Mouse (Mus musculus): ENCODE results near the gene Mcfd2. TPM values are rescaled to one million over a fixed set of nuclear protein-coding genes. Genes with fewer than 3 reads are reported as not detected.

The Mcfd2 gene
- polyA plus RNA-seq, 1 experiment from 2014 or later = 148 TPM

DNA sequence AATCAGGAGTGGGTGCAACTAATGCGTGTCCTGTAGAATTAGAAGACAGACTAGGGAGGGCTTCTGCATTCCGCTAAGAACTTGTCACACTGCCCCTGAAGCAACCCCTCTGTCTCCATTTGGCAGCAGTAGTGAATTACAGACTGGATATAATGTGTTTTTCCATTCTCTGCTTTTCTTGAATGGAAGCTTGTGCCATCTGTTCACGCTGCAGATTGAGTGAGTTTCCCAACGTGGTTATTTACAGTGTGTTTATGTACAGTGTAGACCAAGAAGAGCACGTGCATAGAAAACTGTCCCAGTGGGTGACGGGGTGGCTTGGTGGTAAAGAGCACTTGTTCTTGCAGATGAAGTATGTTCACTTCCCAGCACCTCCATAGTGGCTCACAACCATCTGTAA is 3.7 kb upstream of the Mcfd2 start:
- Histone ChIP-seq H3K36me3 (replicated peaks; ENCODE audit: insufficient read depth, low read length) (no peaks in the 10 kb centered on the region), H3K4me2 (ENCODE audit: low read depth, low read length) (no peak overlapping the region), H3K27me3 (ENCODE audit: insufficient read depth, low read length) (no peaks in the 10 kb centered on the region), H3K9ac (replicated peaks) (no peak overlapping the region), H3K9me3 (ENCODE audit: low read length) (no peaks in the 10 kb centered on the region), H3K4me1 (ENCODE audit: insufficient read depth) (peaks cover 5% of the 10 kb centered on the region; the same call in 1 of the 2 replicates), H3K27ac (ENCODE audit: low read depth) (no peak overlapping the region), H3K4me3 (ENCODE audit: low read depth, low read length) (no peak overlapping the region)
- 69% methylated on average over 6 of the region's 6 CpGs for WGBS (ENCODE audit: insufficient replicate concordance)
- TF ChIP-seq EP300 (IDR thresholded peaks at IDR 0.05; ENCODE audit: low read depth) (no peak), CTCF (IDR thresholded peaks at IDR 0.05; ENCODE audit: low read depth) (no peak)
- DNase-seq = no peak
- no peak for ATAC-seq

DNA sequence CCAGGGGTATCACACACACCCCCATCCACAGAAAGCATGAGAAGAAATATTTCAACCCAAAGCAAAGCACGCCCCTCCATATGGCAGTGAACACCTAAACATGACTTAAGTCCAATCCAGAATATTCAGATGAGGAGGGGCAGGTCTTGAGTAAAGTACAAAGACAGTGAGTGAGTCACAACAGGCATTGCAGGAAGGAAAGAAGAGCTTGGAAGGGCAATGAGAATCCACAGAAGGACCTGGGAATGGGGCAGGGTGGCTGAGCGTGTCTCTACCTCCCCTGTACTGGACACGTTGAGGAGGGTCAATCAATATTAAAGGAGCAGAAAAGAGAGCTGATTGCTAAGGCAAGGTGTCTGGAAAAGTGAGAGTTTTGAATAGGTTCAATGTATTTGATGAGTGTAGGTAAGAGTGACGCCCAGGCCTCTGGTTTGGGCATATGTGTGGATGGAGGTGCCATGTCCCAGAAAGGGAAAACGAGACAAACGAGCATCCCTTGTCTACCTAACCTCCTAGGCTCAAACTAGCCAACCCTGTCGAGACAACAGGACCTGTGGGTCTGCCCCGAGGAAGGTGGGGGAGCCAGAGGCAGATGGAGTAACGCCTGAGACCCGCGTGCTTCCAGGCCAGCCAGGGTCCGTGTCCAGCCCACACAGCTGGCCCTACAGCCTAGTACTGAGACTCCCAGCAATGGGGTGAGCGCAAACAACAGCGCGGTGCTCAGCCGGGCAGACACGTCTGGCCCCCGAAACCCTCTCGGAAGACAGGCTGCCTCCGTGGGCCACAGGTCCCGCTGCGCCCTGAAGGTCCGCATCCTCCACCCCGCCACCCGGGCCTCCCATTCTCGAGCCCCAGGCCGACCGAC is 576 bp downstream of the Mcfd2 start:
- Histone ChIP-seq H3K9ac (replicated peaks) (peak overlapping the region; percentile 76), H3K4me1 (ENCODE audit: insufficient read depth) (peaks cover 22% of the 10 kb centered on the region), H3K27me3 (ENCODE audit: insufficient read depth, low read length) (no peaks in the 10 kb centered on the region), H3K36me3 (replicated peaks; ENCODE audit: insufficient read depth, low read length) (peaks cover 3% of the 10 kb centered on the region; the same call in 1 of the 2 replicates), H3K27ac (ENCODE audit: low read depth) (peak overlapping the region; percentile 85), H3K9me3 (ENCODE audit: low read length) (no peaks in the 10 kb centered on the region), H3K4me3 (ENCODE audit: low read depth, low read length) (peak overlapping the region; percentile 75), H3K4me2 (ENCODE audit: low read depth, low read length) (peak overlapping the region; percentile 83)
- WGBS (ENCODE audit: insufficient replicate concordance) = 6% methylated on average over 28 of the region's 28 CpGs
- DNase-seq (no peak), ATAC-seq (peak; percentile 59)
- TF ChIP-seq EP300 (IDR thresholded peaks at IDR 0.05; ENCODE audit: low read depth) (no peak), CTCF (IDR thresholded peaks at IDR 0.05; ENCODE audit: low read depth) (no peak)

DNA sequence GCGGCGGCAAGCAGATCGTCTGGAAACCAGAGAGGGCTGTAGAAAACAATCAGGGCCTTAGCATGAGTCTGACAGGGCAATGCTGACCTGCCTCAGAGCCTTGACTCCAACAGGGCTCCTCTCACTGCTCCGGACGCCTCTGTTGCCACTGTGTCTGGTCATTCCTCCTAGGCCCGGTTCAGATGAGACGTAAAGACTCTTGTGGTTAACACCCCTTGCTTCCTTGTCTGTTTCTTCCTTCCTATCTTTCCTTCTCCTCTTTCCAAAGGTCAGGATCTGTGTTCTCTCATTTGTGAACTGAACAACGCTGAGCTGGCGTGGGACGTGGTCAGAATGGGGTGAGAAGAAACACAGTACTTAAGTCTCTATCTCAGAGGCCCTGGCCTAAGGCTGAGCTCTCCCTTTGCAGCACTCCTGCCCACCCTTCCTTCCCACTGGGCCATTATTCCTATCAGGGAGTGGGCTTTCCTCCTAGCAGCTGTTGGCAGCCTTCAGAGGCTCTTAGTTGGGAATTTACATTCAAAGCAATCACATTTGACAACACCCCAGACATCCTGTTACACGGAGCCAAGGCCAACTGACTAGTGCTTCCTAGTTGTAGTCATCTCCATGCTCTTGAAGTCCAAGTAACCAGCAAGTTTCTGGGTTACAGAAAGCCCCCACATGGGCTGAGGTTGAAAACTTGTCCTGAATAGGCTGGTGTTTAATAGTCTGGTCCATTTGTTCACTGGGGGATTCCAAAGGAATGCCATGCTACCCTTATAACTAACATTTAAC is 1.5 kb downstream of the Mcfd2 start:
- H3K9me3 ChIP-seq (ENCODE audit: low read length) = no peaks in the 10 kb centered on the region
- H3K4me2 ChIP-seq (ENCODE audit: low read depth, low read length) = peak overlapping the region; percentile 83
- DNase-seq = no peak
- peak overlapping the region; percentile 75 for H3K4me3 ChIP-seq (ENCODE audit: low read depth, low read length)
- TF ChIP-seq CTCF (IDR thresholded peaks at IDR 0.05; ENCODE audit: low read depth) = no peak
- peak overlapping the region; percentile 85 for H3K27ac ChIP-seq (ENCODE audit: low read depth)
- peaks cover 3% of the 10 kb centered on the region; the same call in 1 of the 2 replicates for H3K36me3 ChIP-seq (replicated peaks; ENCODE audit: insufficient read depth, low read length)
- peak overlapping the region; percentile 76 for H3K9ac ChIP-seq (replicated peaks)
- peaks cover 22% of the 10 kb centered on the region for H3K4me1 ChIP-seq (ENCODE audit: insufficient read depth)
- 54% methylated on average over 11 of the region's 11 CpGs for WGBS (ENCODE audit: insufficient replicate concordance)
- no peaks in the 10 kb centered on the region for H3K27me3 ChIP-seq (ENCODE audit: insufficient read depth, low read length)
- ATAC-seq = no peak

DNA sequence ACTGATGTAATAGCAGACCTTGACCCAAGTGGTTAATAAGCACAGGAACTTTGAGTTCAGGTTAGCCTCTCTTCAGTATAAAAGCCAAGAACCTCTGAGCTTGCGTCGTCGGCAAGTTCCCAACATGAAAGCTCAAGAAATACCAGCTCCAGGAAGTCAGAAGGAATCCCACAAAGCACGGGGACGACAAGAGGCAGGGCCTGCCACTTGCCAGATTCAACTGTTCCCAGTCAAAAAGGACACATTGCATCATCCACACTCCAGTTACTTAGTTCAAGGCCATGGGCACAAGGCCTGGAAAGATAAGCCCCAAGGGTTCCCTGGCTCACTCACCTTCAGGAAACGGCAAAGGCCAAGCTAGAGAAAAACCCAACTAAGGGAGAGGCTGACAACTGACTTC is 2.3 kb downstream of the Mcfd2 start:
- Histone ChIP-seq H3K27me3 (ENCODE audit: insufficient read depth, low read length) (no peaks in the 10 kb centered on the region), H3K4me3 (ENCODE audit: low read depth, low read length) (peak overlapping the region; percentile 75; the same call in 1 of the 2 replicates), H3K36me3 (replicated peaks; ENCODE audit: insufficient read depth, low read length) (peaks cover 3% of the 10 kb centered on the region; the same call in 1 of the 2 replicates), H3K27ac (ENCODE audit: low read depth) (peak overlapping the region; percentile 85), H3K4me1 (ENCODE audit: insufficient read depth) (peaks cover 22% of the 10 kb centered on the region), H3K9me3 (ENCODE audit: low read length) (no peaks in the 10 kb centered on the region), H3K4me2 (ENCODE audit: low read depth, low read length) (peak overlapping the region; percentile 83), H3K9ac (replicated peaks) (peak overlapping the region; percentile 76)
- ATAC-seq (no peak), DNase-seq (no peak)
- TF ChIP-seq CTCF (IDR thresholded peaks at IDR 0.05; ENCODE audit: low read depth) (no peak), EP300 (IDR thresholded peaks at IDR 0.05; ENCODE audit: low read depth) (no peak)
- 44% methylated on average over 6 of the region's 6 CpGs for WGBS (ENCODE audit: insufficient replicate concordance)

DNA sequence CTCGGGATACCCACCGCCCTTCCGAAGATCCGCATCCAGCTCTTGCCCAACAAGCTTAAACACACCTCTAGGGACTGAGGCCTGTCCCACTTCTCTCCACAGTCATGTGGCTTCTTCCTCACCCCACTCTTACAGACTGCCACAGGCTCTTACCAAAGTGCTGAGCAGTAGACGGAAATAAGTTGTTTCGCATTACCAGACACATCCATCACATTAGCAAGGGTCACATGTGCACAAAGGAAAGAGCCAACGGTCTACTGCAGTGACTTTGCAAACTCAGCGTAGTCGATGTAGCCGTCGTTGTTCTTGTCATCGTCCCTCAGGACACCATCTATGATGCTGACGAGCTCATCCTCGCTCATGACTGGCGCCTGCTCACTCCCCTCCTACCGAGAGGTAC is 10.1 kb downstream of the Mcfd2 start:
- no peak overlapping the region for H3K27ac ChIP-seq (ENCODE audit: low read depth)
- WGBS (ENCODE audit: insufficient replicate concordance) = 77% methylated on average over 16 of the region's 16 CpGs
- H3K4me1 ChIP-seq (ENCODE audit: insufficient read depth) = no peaks in the 10 kb centered on the region
- peaks cover 28% of the 10 kb centered on the region for H3K36me3 ChIP-seq (replicated peaks; ENCODE audit: insufficient read depth, low read length)
- H3K9ac ChIP-seq (replicated peaks) = no peak overlapping the region
- H3K9me3 ChIP-seq (ENCODE audit: low read length) = no peaks in the 10 kb centered on the region
- TF ChIP-seq EP300 (IDR thresholded peaks at IDR 0.05; ENCODE audit: low read depth) = no peak
- no peak for TF ChIP-seq CTCF (IDR thresholded peaks at IDR 0.05; ENCODE audit: low read depth)
- no peaks in the 10 kb centered on the region for H3K27me3 ChIP-seq (ENCODE audit: insufficient read depth, low read length)
- H3K4me2 ChIP-seq (ENCODE audit: low read depth, low read length) = no peak overlapping the region
- DNase-seq (no peak), ATAC-seq (peak; percentile 55)
- no peak overlapping the region for H3K4me3 ChIP-seq (ENCODE audit: low read depth, low read length)

DNA sequence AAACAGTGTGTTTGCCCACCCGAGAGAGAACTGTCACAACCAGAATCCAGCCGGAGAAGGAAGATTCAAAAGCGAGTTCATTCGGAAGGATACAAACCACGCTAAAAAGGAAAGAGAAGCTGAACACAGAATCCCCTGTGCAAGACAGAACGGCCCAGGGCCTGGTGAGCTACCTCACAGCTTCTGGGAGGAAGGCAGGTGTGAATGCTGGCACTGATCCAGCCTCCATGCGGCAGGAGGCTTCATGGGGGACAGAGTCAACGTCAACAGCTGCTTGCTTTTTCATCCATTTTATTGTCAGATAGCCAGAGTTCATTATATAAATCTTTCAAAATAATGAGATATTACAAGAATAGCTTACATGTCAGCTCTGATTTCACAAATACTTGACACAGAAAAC is 11.4 kb downstream of the Mcfd2 start:
- H3K9me3 ChIP-seq (ENCODE audit: low read length) = no peaks in the 10 kb centered on the region
- WGBS (ENCODE audit: insufficient replicate concordance) = 80% methylated on average over 8 of the region's 8 CpGs
- DNase-seq (no peak), ATAC-seq (no peak)
- no peaks in the 10 kb centered on the region for H3K27me3 ChIP-seq (ENCODE audit: insufficient read depth, low read length)
- no peak for TF ChIP-seq EP300 (IDR thresholded peaks at IDR 0.05; ENCODE audit: low read depth)
- TF ChIP-seq CTCF (IDR thresholded peaks at IDR 0.05; ENCODE audit: low read depth) = no peak
- H3K9ac ChIP-seq (replicated peaks) = no peak overlapping the region
- H3K4me2 ChIP-seq (ENCODE audit: low read depth, low read length) = no peak overlapping the region
- no peaks in the 10 kb centered on the region for H3K4me1 ChIP-seq (ENCODE audit: insufficient read depth)
- H3K4me3 ChIP-seq (ENCODE audit: low read depth, low read length) = no peak overlapping the region
- peaks cover 28% of the 10 kb centered on the region for H3K36me3 ChIP-seq (replicated peaks; ENCODE audit: insufficient read depth, low read length)
- no peak overlapping the region for H3K27ac ChIP-seq (ENCODE audit: low read depth)

Data from liver, postnatal 0 days (tissue).